Mouse (Mus musculus) heart, embryonic 14.5 days (tissue): Measurements from ENCODE around the gene Gm7029. TPM values are rescaled to one million over a fixed set of nuclear protein-coding genes. Genes with fewer than 3 reads are reported as not detected.

Experiments
- ATAC-seq: fragments of 200-750 bp; cut with Nextera tagmentation; 2 replicates; pipeline ENCODE4 v1.8.0; 2017; ENCODE audit warnings: low read depth, moderate TSS enrichment; ENCODE audit not compliant: insufficient number of reproducible peaks, insufficient read depth, low FRiP score
- H3K27ac ChIP-seq, 2 experiments: fragments of 200-500 bp in 1 of 2; fragments of 300-500 bp in 1 of 2; sonication (generic) in 1 of 2; replicated peaks in 1 of 2; 2 replicates each; pipeline ENCODE4 v1.5.1; 2012 to 2014; ENCODE audit warnings: low read depth in 2 of 2, low read length in 2 of 2, control low read depth in 1 of 2, mild to moderate bottlenecking in 1 of 2, mixed read lengths in 1 of 2; ENCODE audit not compliant: control insufficient read depth in 1 of 2, insufficient read depth in 1 of 2
- H3K27me3 ChIP-seq: fragments of 300-500 bp; sonication (generic); 2 replicates; pipeline ENCODE4 v1.6.1; 2014; ENCODE audit warnings: mild to moderate bottlenecking, low read length, control low read depth; ENCODE audit not compliant: control insufficient read depth, insufficient read depth
- H3K36me3 ChIP-seq: fragments of 300-500 bp; sonication (generic); 2 replicates; pipeline ENCODE4 v1.6.1; 2014; ENCODE audit warnings: mild to moderate bottlenecking, control low read depth, low read length, mixed read lengths; ENCODE audit not compliant: control insufficient read depth, insufficient read depth
- H3K4me1 ChIP-seq, 2 experiments: fragments of 200-500 bp in 1 of 2; fragments of 300-500 bp in 1 of 2; sonication (generic) in 1 of 2; 2 replicates each; pipeline ENCODE4 v1.6.1; 2012 to 2014; ENCODE audit warnings: low read length in 2 of 2, control low read depth in 1 of 2, mixed read lengths in 1 of 2; ENCODE audit not compliant: control insufficient read depth in 2 of 2, insufficient read depth in 2 of 2
- H3K4me2 ChIP-seq: fragments of 300-500 bp; sonication (generic); 2 replicates; pipeline ENCODE4 v1.6.1; 2014; ENCODE audit warnings: mild to moderate bottlenecking, low read length
- H3K4me3 ChIP-seq, 2 experiments: fragments of 200-500 bp in 1 of 2; fragments of 300-500 bp in 1 of 2; sonication (generic) in 1 of 2; 2 replicates each; pipeline ENCODE4 v1.5.1; 2012 to 2014; ENCODE audit warnings: low read length in 2 of 2, mild to moderate bottlenecking in 2 of 2, control low read depth in 1 of 2, low read depth in 1 of 2, moderate library complexity in 1 of 2; ENCODE audit not compliant: control insufficient read depth in 1 of 2, insufficient read depth in 1 of 2
- H3K9ac ChIP-seq: fragments of 300-500 bp; sonication (generic); 2 replicates; pipeline ENCODE4 v1.6.1; 2014; ENCODE audit warnings: mild to moderate bottlenecking, low read length
- H3K9me3 ChIP-seq: fragments of 300-500 bp; sonication (generic); 2 replicates; pipeline ENCODE4 v1.6.1; 2016; ENCODE audit warnings: low read length, control low read depth; ENCODE audit not compliant: control insufficient read depth
- WGBS: fragments of 180-500 bp; shearing (Covaris S2); extraction: QIAGEN DNeasy Blood & Tissue Kit; methylation state at CpG from one replicate; pipeline ENCODE4 v1.1.7; 2014; 5-methylcytosine and 5-hydroxymethylcytosine counted together
- polyA plus RNA-seq: library from polyadenylated mRNA; unstranded; fragments of >200 nt; fragmentation: Nextera tagmentation; extraction: Ambion mirVana; gene quantifications from 2 replicates; pipeline ENCODE4 v1.2.1, GENCODE M21; 2014

The Gm7029 gene
- polyA plus RNA-seq, 1 experiment from 2014 or later, result not detected

DNA sequence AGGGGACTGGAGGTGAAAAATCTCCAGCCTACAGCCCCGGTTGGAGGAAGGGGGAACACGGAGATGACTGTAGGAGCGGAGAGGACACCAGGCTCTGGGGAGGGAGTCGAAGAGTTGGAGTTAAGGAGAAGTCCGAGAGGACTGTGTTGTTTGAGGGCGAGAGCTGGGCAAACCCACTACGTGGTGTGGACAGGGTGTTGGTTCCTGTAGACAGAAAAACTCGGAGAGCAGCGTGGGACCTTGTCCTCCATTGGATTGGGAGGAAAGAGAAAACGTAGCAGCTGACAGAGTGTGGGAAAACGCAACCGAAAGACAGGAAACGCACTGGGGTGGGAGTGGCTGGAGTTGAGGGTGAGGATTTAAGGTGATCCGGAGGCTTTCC, 36.2 kb downstream of the Gm7029 start:
- no peaks in the 10 kb centered on the region for H3K9me3 ChIP-seq
- peak; percentile 0; the same call in 1 of the 2 replicates for ATAC-seq
- peaks cover 43% of the 10 kb centered on the region for H3K36me3 ChIP-seq
- H3K4me2 ChIP-seq, result peak overlapping the region; percentile 93
- H3K27me3 ChIP-seq, result no peaks in the 10 kb centered on the region
- H3K4me1 ChIP-seq, result peaks cover 5 to 15% of the 10 kb centered on the region in 2 experiments; a peak in 2 of 4 replicates
- H3K27ac ChIP-seq, result peak overlapping the region; percentile 43 to 92
- peak overlapping the region; percentile 93 for H3K9ac ChIP-seq
- peak overlapping the region; percentile 59 to 85 for H3K4me3 ChIP-seq
- WGBS, result under 1% methylated on average over 14 of the region's 14 CpGs

DNA sequence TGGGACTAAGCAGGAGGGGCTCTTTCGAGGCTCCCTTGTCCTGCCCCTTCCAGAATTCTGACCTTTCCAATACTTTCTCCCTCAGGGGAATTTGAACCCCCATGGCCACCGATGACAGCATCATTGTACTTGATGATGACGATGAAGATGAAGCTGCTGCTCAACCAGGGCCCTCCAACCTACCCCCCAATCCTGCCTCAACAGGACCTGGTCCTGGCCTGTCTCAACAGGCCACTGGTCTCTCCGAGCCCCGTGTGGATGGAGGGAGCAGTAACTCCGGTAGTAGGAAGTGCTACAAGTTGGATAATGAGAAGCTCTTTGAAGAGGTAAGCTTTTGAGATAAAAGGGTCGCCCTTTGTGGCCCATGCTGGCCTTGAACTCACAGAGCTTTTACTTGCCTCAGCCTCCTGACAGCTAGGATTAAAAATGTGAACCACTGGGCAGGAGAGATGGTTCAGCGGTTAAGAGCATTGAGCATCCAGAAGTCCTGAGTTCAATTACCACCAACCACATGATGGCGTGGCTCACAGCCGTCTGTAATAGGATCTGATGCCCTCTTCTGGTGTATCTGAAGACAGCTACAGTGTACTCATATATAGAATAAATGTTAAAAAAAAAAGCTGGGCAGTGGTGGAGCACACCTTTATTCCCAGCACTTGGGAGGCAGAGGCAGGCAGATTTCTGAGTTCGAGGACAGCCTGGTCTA, 36.9 kb downstream of the Gm7029 start:
- H3K27ac ChIP-seq, result peak overlapping the region in 1 of 2 experiments; percentile 92; a peak in 1 of 4 replicates
- 49% methylated on average over 11 of the region's 11 CpGs for WGBS
- H3K4me1 ChIP-seq, result peaks cover 7 to 19% of the 10 kb centered on the region in 2 experiments; a peak in 2 of 4 replicates
- peaks cover 47% of the 10 kb centered on the region for H3K36me3 ChIP-seq
- H3K9ac ChIP-seq, result peak overlapping the region; percentile 93
- H3K4me3 ChIP-seq, result peak overlapping the region; percentile 59 to 85
- no peaks in the 10 kb centered on the region for H3K27me3 ChIP-seq
- ATAC-seq, result no peak
- no peaks in the 10 kb centered on the region for H3K9me3 ChIP-seq
- H3K4me2 ChIP-seq, result peak overlapping the region; percentile 93

DNA sequence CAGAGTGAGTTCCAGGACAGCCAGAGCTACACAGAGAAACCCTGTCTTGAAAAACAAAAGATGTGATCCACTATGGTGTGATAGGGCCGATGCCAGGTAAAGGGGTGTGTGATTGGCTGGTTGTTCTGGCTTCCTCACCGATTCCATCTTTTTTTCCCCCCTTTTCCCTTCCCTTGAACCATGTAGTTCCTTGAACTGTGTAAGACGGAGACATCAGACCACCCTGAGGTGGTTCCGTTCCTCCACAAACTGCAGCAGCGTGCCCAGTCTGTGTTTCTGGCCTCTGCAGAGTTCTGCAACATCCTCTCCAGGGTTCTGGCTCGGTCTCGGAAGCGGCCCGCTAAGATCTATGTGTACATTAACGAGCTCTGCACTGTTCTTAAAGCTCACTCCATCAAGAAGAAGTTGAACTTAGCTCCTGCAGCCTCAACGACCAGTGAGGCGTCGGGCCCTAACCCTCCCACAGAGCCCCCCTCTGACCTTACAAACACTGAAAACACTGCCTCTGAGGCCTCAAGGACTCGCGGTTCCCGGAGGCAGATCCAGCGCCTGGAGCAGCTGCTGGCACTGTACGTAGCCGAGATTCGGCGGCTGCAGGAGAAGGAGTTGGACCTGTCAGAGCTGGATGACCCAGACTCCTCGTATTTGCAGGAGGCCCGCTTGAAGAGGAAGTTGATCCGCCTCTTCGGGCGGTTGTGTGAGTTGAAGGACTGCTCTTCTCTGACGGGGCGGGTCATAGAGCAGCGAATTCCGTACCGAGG, 37.6 kb downstream of the Gm7029 start:
- no peak overlapping the region for H3K4me2 ChIP-seq

DNA sequence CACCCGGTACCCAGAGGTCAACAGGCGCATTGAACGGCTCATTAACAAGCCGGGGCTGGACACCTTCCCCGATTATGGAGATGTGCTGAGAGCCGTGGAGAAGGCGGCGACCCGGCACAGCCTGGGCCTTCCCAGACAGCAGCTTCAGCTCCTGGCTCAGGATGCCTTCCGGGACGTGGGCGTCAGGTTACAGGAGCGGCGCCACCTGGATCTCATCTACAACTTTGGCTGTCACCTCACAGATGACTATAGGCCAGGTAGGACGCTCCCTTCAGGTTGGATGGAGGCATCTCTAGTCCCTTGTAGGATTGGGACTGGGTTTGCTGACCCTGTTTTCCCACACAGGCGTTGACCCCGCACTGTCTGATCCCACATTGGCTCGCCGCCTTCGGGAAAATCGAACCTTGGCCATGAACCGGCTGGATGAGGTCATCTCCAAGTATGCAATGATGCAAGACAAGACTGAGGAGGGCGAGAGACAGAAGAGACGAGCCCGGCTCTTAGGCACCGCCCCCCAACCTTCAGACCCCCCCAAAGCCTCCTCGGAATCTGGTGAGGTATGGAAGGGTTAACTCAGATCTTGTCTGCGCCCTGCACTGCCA, 38.3 kb downstream of the Gm7029 start:
- WGBS, result 89% methylated on average over 28 of the region's 28 CpGs
- H3K27ac ChIP-seq, result no peak overlapping the region
- peaks cover 9 to 23% of the 10 kb centered on the region in 2 experiments; a peak in 3 of 4 replicates for H3K4me1 ChIP-seq
- no peak for ATAC-seq
- H3K27me3 ChIP-seq, result no peaks in the 10 kb centered on the region
- H3K4me3 ChIP-seq, result no peak overlapping the region
- H3K9me3 ChIP-seq, result no peaks in the 10 kb centered on the region
- H3K9ac ChIP-seq, result no peak overlapping the region
- H3K4me2 ChIP-seq, result no peak overlapping the region
- H3K36me3 ChIP-seq, result peaks cover 47% of the 10 kb centered on the region

More for the DNA sequence above, 37.6 kb downstream of the Gm7029 start:
- ATAC-seq, result no peak
- Histone ChIP-seq H3K9me3 (no peaks in the 10 kb centered on the region), H3K4me1 (peaks cover 7 to 19% of the 10 kb centered on the region in 2 experiments; a peak in 2 of 4 replicates), H3K4me3 (no peak overlapping the region), H3K27ac (no peak overlapping the region), H3K27me3 (no peaks in the 10 kb centered on the region), H3K36me3 (peaks cover 47% of the 10 kb centered on the region), H3K9ac (no peak overlapping the region)
- 89% methylated on average over 31 of the region's 31 CpGs for WGBS

DNA sequence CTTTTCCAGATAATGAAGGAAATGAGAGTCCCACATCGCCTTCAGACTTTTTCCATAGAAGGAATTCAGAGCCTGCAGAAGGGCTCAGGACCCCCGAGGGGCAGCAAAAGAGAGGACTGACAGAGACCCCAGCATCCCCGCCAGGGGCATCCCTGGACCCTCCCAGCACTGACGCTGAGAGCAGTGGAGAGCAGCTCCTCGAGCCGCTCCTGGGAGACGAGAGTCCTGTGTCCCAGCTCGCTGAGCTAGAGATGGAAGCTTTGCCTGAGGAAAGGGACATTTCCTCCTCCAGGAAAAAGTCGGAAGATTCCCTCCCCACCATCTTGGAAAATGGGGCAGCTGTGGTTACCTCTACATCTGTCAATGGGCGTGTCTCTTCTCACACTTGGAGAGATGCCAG, 39.6 kb downstream of the Gm7029 start:
- Histone ChIP-seq H3K4me1 (peaks cover 11 to 21% of the 10 kb centered on the region in 2 experiments; a peak in 3 of 4 replicates), H3K36me3 (peaks cover 57% of the 10 kb centered on the region), H3K9me3 (no peaks in the 10 kb centered on the region), H3K9ac (no peak overlapping the region), H3K27me3 (no peaks in the 10 kb centered on the region), H3K4me3 (no peak overlapping the region), H3K4me2 (no peak overlapping the region), H3K27ac (no peak overlapping the region)
- 88% methylated on average over 10 of the region's 10 CpGs for WGBS
- ATAC-seq, result no peak

DNA sequence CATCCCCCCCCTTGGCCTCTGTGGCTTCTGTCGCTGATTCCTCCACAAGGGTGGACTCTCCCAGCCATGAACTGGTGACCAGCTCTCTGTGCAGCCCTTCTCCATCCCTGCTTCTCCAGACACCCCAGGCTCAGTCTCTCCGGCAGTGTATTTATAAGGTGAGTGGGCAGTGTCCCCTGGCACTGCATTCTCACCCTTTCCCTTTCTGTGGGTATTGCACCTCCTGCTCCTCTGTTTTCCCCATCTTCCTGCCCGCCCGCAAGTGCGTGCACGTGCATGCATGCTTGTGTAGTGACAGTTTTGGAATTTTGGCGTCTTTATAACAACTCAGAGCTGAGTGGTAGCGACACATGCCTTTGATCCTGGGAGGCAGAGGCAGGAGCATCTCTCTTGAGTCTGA, 40.3 kb downstream of the Gm7029 start:
- 94% methylated on average over 8 of the region's 8 CpGs for WGBS
- no peak overlapping the region for H3K9ac ChIP-seq
- H3K4me2 ChIP-seq, result no peak overlapping the region
- H3K4me1 ChIP-seq, result peaks cover 14 to 27% of the 10 kb centered on the region in 2 experiments
- H3K27ac ChIP-seq, result no peak overlapping the region
- H3K36me3 ChIP-seq, result peaks cover 60% of the 10 kb centered on the region
- no peaks in the 10 kb centered on the region for H3K9me3 ChIP-seq
- H3K4me3 ChIP-seq, result no peak overlapping the region
- H3K27me3 ChIP-seq, result no peaks in the 10 kb centered on the region
- no peak for ATAC-seq

DNA sequence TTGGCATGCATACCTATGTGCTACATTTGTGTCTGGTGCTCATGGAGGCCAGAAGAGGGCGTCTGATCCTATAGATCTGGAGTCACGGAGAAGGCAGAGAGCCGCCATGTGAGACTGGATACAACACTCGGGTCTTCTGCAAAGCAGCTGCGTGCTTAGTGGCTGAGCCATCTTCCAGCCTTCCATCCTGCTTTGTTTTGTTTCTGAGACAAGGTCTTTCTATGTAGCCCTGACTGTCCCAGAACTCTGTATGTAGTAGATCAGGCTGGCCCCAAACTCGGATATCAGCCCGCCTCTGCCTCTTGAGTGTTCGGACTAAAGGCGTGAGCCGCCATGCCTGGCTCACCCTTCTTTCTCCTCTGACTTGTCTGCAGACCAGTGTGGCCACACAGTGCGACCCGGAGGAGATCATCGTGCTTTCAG, 41.3 kb downstream of the Gm7029 start:
- WGBS, result 70% methylated on average over 13 of the region's 13 CpGs
- H3K27ac ChIP-seq, result no peak overlapping the region
- H3K4me3 ChIP-seq, result no peak overlapping the region
- ATAC-seq, result no peak
- no peaks in the 10 kb centered on the region for H3K9me3 ChIP-seq
- peaks cover 60% of the 10 kb centered on the region for H3K36me3 ChIP-seq
- peak overlapping the region; percentile 57 for H3K4me2 ChIP-seq
- H3K9ac ChIP-seq, result no peak overlapping the region; the same call in 1 of the 2 replicates
- peaks cover 18 to 29% of the 10 kb centered on the region in 2 experiments for H3K4me1 ChIP-seq
- H3K27me3 ChIP-seq, result no peaks in the 10 kb centered on the region
